Mouse (Mus musculus) midbrain, embryonic 14.5 days (tissue): ENCODE results near the gene Anapc2. TPM values are rescaled to one million over a fixed set of nuclear protein-coding genes. Genes with fewer than 3 reads are reported as not detected.

ENCODE experiments used
- polyA plus RNA-seq: library from polyadenylated mRNA; unstranded; fragments of >200 nt; fragmentation: Nextera tagmentation; extraction: Ambion mirVana; gene quantifications from 2 replicates; pipeline ENCODE4 v1.2.1, GENCODE M21; 2014

Gene Anapc2
- polyA plus RNA-seq, 1 experiment from 2014 or later = 117 TPM

Other genes with a start within 250 kb of the Anapc2 start
- gene Nsmf, start 218.1 kb upstream of the Anapc2 start, polyA plus RNA-seq = 99.3 and 125 TPM in 2 replicates
- not detected in 2 replicates for gene Entpd8, start 192.2 kb upstream of the Anapc2 start, polyA plus RNA-seq
- gene Noxa1, start 177.3 kb upstream of the Anapc2 start, polyA plus RNA-seq = not detected in 2 replicates
- gene Nrarp, start 91.7 kb upstream of the Anapc2 start, polyA plus RNA-seq = 13.0 and 20.8 TPM in 2 replicates
- gene Tor4a, start 75.6 kb upstream of the Anapc2 start, polyA plus RNA-seq = 0.66 and 1.1 TPM in 2 replicates
- gene Nelfb, start 61.0 kb upstream of the Anapc2 start, polyA plus RNA-seq = 82.6 and 98.7 TPM in 2 replicates
- gene Stpg3, start 57.8 kb upstream of the Anapc2 start, polyA plus RNA-seq = 0.16 TPM in 1 of 2 replicates, not detected in the other
- not detected in 2 replicates for gene Fam166a, start 53.7 kb upstream of the Anapc2 start, polyA plus RNA-seq
- 319 and 339 TPM in 2 replicates for gene Tubb4b, start 47.8 kb upstream of the Anapc2 start, polyA plus RNA-seq
- gene Slc34a3, start 38.1 kb upstream of the Anapc2 start, polyA plus RNA-seq = not detected in 2 replicates
- not detected in 2 replicates for gene Rnf224, start 35.7 kb upstream of the Anapc2 start, polyA plus RNA-seq
- gene Rnf208, start 30.2 kb upstream of the Anapc2 start, polyA plus RNA-seq = 138 and 147 TPM in 2 replicates
- gene Cysrt1, start 30.0 kb upstream of the Anapc2 start, polyA plus RNA-seq = not detected in 2 replicates
- 3.7 and 5.1 TPM in 2 replicates for gene AL732309.1, start 25.6 kb upstream of the Anapc2 start, polyA plus RNA-seq
- gene Tmem203, start 17.0 kb upstream of the Anapc2 start, polyA plus RNA-seq = 11.3 and 12.9 TPM in 2 replicates
- 13.1 and 13.3 TPM in 2 replicates for gene Tprn, start 9.9 kb upstream of the Anapc2 start, polyA plus RNA-seq
- gene Ssna1, start within 50 bp of the Anapc2 start, polyA plus RNA-seq = 196 TPM in 2 replicates
- not detected in 2 replicates for gene Tmem210, start 15.7 kb downstream of the Anapc2 start, polyA plus RNA-seq
- gene Lrrc26, start 17.4 kb downstream of the Anapc2 start, polyA plus RNA-seq = 0.30 TPM in 1 of 2 replicates, not detected in the other
- 40.5 and 41.3 TPM in 2 replicates for gene Grin1, start 46.7 kb downstream of the Anapc2 start, polyA plus RNA-seq
- 71.2 and 78.7 TPM in 2 replicates for gene Man1b1, start 59.9 kb downstream of the Anapc2 start, polyA plus RNA-seq
- gene Dpp7, start 83.9 kb downstream of the Anapc2 start, polyA plus RNA-seq = 19.2 and 19.8 TPM in 2 replicates
- 2.6 and 5.3 TPM in 2 replicates for gene Uap1l1, start 93.2 kb downstream of the Anapc2 start, polyA plus RNA-seq
- 13.0 and 15.4 TPM in 2 replicates for gene Sapcd2, start 99.8 kb downstream of the Anapc2 start, polyA plus RNA-seq
- gene Entpd2, start 123.4 kb downstream of the Anapc2 start, polyA plus RNA-seq = 2.0 and 2.1 TPM in 2 replicates
- gene Npdc1, start 126.9 kb downstream of the Anapc2 start, polyA plus RNA-seq = 374 and 422 TPM in 2 replicates
- 0.17 and 0.26 TPM in 2 replicates for gene Fut7, start 150.8 kb downstream of the Anapc2 start, polyA plus RNA-seq
- gene Abca2, start 156.2 kb downstream of the Anapc2 start, polyA plus RNA-seq = 16.9 and 17.7 TPM in 2 replicates
- 1.7 and 1.9 TPM in 2 replicates for gene Clic3, start 184.4 kb downstream of the Anapc2 start, polyA plus RNA-seq
- 95.4 and 126 TPM in 2 replicates for gene Paxx, start 188.6 kb downstream of the Anapc2 start, polyA plus RNA-seq
- gene Ptgds, start 197.6 kb downstream of the Anapc2 start, polyA plus RNA-seq = 3.7 and 71.9 TPM in 2 replicates
- not detected in 2 replicates for gene Lcn12, start 221.4 kb downstream of the Anapc2 start, polyA plus RNA-seq
- 110 and 117 TPM in 2 replicates for gene Fbxw5, start 228.3 kb downstream of the Anapc2 start, polyA plus RNA-seq
- gene C8g, start 229.2 kb downstream of the Anapc2 start, polyA plus RNA-seq = 5.5 and 6.1 TPM in 2 replicates